Mouse (Mus musculus) cerebellum, postnatal 36 days (tissue): ENCODE measurements around the gene Apobec4.
A peak's percentile ranks its signal among the peaks of the same experiment; 100 is the strongest.

Experiments used
- DNase-seq, 2 experiments: peaks; one replicate each; pipeline ENCODE4 v3.0.0; 2021 to 2022; ENCODE audit warnings: mixed read lengths in 2 of 2

Apobec4 gene

GRCm38 (mm10) chr1:152750312-152750965 is at the start of gene Apobec4:
Gene Apobec4, plus strand, starts transcription at chr1:152750551.
- DNase-seq, result no peak

- no peak for DNase-seq
Measured at GRCm38 (mm10) chr1:152701066-152701465, 49.3 kb upstream of the Apobec4 start.

- no peak for DNase-seq
Measured at GRCm38 (mm10) chr1:152702920-152703319, 47.4 kb upstream of the Apobec4 start.

DNA sequence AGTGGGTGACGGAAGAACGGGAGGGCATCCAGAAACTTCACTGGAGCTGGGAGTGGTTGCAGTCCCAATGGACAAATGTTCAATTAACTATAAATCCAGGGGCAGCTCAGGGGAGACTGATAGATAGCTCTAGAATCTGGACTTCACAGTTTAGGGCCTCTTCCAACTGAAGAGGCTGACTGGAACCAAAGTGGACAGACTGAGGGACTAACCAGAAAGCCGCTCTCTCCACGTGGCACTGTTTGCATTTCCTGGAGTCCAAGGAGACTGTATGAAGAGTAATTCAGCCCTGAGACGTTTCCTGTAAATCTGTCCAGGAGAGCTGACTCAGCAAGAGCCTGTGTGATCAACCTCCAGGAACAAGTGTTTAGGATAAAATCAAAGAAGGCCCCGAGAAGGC is 46.4 kb upstream of the Apobec4 start:
- no peak for DNase-seq

GRCm38 (mm10) chr1:152707560-152707959 is 42.8 kb upstream of the Apobec4 start:
- DNase-seq, result no peak

GRCm38 (mm10) chr1:152711037-152711436 is 39.3 kb upstream of the Apobec4 start:
- DNase-seq, result no peak

- no peak for DNase-seq
Measured at GRCm38 (mm10) chr1:152713924-152714323, 36.4 kb upstream of the Apobec4 start.

GRCm38 (mm10) chr1:152714405-152714804 is 35.9 kb upstream of the Apobec4 start:
- no peak for DNase-seq

DNA sequence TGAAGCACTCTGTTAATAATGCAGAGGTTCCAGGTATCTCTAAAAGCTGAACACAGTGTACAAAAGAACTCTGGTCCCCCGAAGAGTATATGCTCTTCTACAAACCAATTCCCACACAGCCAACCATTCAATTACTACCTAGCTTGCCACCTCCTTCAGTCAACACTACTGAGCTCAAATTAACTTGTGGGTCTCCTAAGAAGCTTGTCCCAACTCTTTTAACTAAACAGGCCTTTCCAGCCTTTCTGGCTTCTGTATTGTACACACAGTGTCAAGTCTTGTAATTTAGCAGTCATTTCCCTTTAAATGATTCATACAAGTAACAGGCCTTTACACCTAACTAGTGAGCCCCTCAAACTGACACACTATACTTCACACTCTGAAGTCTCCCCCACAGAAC is 33.0 kb upstream of the Apobec4 start:
- no peak for DNase-seq

- no peak for DNase-seq
Measured at GRCm38 (mm10) chr1:152718200-152718599, 32.2 kb upstream of the Apobec4 start.

DNA sequence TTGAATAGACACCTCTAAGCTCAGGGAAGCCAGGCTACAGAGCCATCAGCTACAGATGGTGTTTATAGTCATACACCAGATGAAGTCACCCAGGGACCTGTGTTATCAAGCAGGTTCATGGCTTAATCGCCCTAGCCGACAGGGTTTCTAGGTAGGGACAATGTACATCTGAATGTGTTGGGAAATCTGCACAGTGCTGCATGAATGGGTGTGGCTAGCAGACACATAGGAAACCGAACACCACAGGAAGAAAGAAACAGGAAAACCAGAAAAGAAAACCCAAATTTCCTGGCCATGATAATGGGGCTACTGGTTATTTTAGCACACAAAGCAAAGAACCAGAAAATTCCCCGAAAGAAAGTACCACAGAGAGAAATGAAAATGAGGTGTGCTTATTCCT is 29.4 kb upstream of the Apobec4 start:
- no peak for DNase-seq

GRCm38 (mm10) chr1:152721535-152722198 is 28.7 kb upstream of the Apobec4 start:
- no peak for DNase-seq

DNA sequence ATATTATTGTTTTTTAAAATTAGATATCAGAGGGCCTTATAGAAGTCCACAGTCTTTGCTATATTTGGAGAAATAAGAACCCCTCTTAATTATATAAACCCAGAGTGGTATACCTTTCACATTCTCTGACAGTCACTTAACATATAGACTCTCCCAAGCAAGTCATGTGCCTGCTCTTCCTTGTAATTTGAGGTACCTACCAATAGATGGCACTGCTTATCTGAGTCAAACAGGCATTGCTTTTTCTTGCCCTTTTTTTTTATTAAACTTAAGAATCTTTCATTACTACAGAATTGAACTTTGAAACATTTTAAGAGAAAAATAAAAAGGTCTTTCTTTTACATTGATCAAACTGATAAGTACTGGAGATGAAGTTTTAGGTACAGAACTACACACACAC is 26.1 kb upstream of the Apobec4 start:
- no peak for DNase-seq

DNA sequence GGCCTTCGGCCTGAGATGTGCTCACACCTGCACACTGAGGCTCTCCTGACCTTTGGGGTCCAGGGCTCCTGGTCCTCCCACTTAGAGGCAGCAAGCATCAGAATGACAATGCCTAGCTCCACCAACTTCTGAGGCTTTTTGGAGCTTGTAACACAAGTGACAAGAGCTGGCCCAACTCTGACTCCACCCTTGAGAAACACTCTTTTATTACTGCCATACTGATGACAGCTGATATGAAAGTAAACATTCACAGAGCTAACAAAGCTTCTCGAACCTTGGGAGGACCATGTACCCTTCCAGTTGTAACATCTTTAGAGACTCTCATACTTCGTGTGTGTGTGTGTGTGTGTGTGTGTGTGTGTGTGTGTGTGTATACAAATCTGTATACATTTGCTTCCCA is 24.3 kb upstream of the Apobec4 start:
- no peak for DNase-seq

DNA sequence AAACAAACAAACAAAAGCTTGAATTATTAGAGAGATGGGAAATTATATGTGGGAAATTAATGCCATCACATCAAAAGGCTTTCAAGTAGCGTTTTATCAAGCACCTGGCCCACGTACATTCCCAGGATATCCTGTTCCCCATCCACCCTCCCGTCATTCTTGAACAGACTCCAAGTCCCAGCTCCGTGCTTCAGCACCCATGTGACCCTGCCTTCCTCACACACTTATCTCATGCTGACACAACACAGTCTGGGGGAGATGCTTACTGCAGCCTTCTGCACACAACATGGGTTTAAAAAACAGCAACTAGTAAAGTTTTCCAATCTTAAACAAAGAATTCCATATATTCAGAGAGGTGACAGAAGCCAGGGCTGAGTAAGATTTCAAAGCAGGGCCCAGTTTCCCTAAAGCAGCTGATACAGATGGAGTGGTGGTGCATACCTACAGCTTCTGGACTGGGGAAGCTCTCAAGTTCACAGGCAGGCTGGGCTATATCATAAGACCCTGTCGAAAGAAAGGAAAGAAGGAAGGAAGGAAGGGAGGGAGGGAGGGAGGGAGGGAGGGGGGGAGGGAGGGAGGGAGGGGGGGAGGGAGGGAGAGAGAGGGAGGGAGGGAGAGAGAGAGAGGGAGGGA is 22.6 kb upstream of the Apobec4 start:
- no peak for DNase-seq

GRCm38 (mm10) chr1:152738793-152739192 is 11.6 kb upstream of the Apobec4 start:
- no peak for DNase-seq

- no peak for DNase-seq
Measured at GRCm38 (mm10) chr1:152739374-152739773, 11.0 kb upstream of the Apobec4 start.

DNA sequence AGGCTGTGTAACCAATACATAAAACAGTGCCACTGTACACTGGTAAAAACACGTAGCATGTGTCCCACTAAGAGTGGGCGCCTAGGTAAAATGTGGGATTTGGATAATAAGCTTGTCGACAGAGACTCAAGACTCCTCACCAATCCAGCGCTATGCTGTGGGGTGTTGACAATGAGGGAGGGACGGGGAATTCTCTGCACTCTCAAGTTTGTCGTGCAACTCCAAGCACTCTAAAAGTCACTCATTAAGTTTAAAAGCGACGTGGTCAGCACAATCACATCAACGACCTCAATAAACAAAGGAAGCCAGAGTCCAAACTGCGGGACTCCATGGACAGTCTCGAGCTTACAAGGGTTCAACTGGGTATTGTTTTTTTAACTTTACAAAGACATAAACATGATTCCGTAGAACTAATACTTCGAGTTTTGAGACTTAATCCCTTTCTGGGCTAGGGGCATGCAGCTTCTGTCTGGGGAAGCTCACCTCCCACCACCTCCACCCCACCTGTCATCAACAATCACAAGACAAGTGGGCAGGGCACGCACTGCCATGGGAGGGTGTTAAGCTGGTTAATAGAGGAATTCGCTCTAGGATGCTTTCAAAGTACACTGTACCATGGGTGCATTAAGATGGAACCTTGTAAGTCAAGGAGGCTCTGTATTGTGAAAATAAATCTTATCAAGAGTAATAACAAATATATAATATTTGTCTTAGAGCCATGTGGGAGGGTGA is 7.1 kb upstream of the Apobec4 start:
- no peak for DNase-seq

DNA sequence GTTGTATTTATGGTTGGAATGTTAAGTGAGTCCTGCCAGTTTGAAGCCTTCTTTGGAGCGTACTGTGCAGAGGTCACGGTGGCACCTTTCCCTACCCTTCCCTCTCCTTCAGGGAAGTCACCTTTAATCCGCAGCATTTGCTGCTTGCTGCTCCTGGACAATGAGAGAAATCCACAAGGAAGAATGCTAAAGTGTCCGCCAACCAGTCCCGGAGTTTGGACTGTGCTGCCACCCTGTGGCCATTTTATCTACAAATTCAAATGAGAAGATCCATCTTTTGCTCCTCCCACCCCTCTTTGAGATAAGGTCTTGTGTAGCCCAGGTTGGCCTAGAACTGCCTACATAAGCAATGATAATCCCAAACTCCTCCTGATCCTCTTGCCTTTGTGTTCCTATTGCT is 3.9 kb upstream of the Apobec4 start:
- peak; percentile 78 to 87 for DNase-seq

GRCm38 (mm10) chr1:152749276-152749675 is 1.1 kb upstream of the Apobec4 start:
- no peak for DNase-seq

GRCm38 (mm10) chr1:152761791-152762190 is 11.4 kb downstream of the Apobec4 start:
- DNase-seq, result no peak

- DNase-seq, result peak; percentile 95 to 97
Measured at GRCm38 (mm10) chr1:152766032-152766772, 15.9 kb downstream of the Apobec4 start, which contains the start of the genes Rgl1 and Arpc5. Gene Rgl1, minus strand, starts transcription at chr1:152766351. Gene Arpc5, plus strand, starts transcription at chr1:152766542.
